Comparison of ENCODE assay signal across 10 mouse cellular contexts in genomic region chr10:109136763-109137732, GRCm38 (mm10).
DNase-seq lines count a peak whose midpoint lies in the region; ATAC-seq lines count a peak whose summit lies in the region.
"Had no signal": no experiment of that assay in that cellular context is flagged by ENCODE, and none has a peak within 500 bp of the region (broad histone marks: within the 10 kb centered on the region; RNA-seq: fewer than 3 reads in every experiment).

No protein-coding gene starts in this region.

- 57% methylated on average over 3 of the region's 3 CpGs for WGBS in heart, embryonic 12.5 days
- 53% methylated on average over 3 of the region's 3 CpGs for WGBS in heart, embryonic 10.5 days
- 77% methylated on average over 3 of the region's 3 CpGs for WGBS in midbrain, embryonic 16.5 days

- H3K27ac ChIP-seq in heart, embryonic 12.5 days (ENCODE audit: poor library complexity, severe bottlenecking) = no peak overlapping the region
- H3K27ac ChIP-seq in heart, embryonic 10.5 days = no peak overlapping the region
- no peak overlapping the region for H3K27ac ChIP-seq in midbrain, embryonic 16.5 days (ENCODE audit: low read length)
- H3K27ac ChIP-seq: intestine, embryonic 15.5 days; liver, embryonic 12.5 days had no signal

- no peaks in the 10 kb centered on the region for H3K4me1 ChIP-seq in heart, embryonic 12.5 days (replicated peaks)
- no peaks in the 10 kb centered on the region for H3K4me1 ChIP-seq in heart, embryonic 10.5 days
- H3K4me1 ChIP-seq in midbrain, embryonic 16.5 days (ENCODE audit: control insufficient read depth, insufficient read depth, low read length) = peaks cover 2% of the 10 kb centered on the region; the same call in 1 of the 2 replicates
- H3K4me1 ChIP-seq: intestine, embryonic 15.5 days; liver, embryonic 12.5 days had no signal

- peak overlapping the region; percentile 56 for H3K4me2 ChIP-seq in heart, embryonic 12.5 days
- H3K4me2 ChIP-seq in midbrain, embryonic 16.5 days (ENCODE audit: low read length) = no peak overlapping the region
- H3K4me2 ChIP-seq: intestine, embryonic 15.5 days; liver, embryonic 12.5 days had no signal

- no peak for DNase-seq in heart, embryonic 10.5 days (ENCODE audit: low spot score)
- peak; percentile 38 for DNase-seq in 3134 (ENCODE audit: extremely low read depth, insufficient read length, low spot score)
- peak; percentile 44 for DNase-seq in 416B (ENCODE audit: low read depth)
- no peak for DNase-seq in ovary, postnatal 14 days (ENCODE audit: low spot score)
- DNase-seq: layer of hippocampus, adult 9-11 months had no signal

- no peaks in the 10 kb centered on the region for H3K9me3 ChIP-seq in heart, embryonic 12.5 days (replicated peaks)
- H3K9me3 ChIP-seq in heart, embryonic 10.5 days = no peaks in the 10 kb centered on the region
- H3K9me3 ChIP-seq in midbrain, embryonic 16.5 days (replicated peaks; ENCODE audit: control insufficient read depth, low read length, poor library complexity, severe bottlenecking) = no peaks in the 10 kb centered on the region
- H3K9me3 ChIP-seq: intestine, embryonic 15.5 days; liver, embryonic 12.5 days had no signal

- no peaks in the 10 kb centered on the region for H3K27me3 ChIP-seq in heart, embryonic 12.5 days (replicated peaks)
- no peaks in the 10 kb centered on the region for H3K27me3 ChIP-seq in heart, embryonic 10.5 days (ENCODE audit: insufficient read depth, poor library complexity, severe bottlenecking)
- no peaks in the 10 kb centered on the region for H3K27me3 ChIP-seq in midbrain, embryonic 16.5 days (ENCODE audit: control insufficient read depth, insufficient read depth, low read depth, low read length)
- H3K27me3 ChIP-seq: intestine, embryonic 15.5 days; liver, embryonic 12.5 days had no signal

- H3K4me3 ChIP-seq in heart, embryonic 12.5 days = 0 out of 2 replicates have a peak overlapping the region, but pooled peaks have one; percentile 18
- H3K4me3 ChIP-seq in heart, embryonic 10.5 days = no peak overlapping the region
- no peak overlapping the region for H3K4me3 ChIP-seq in midbrain, embryonic 16.5 days (ENCODE audit: low read depth, low read length)
- H3K4me3 ChIP-seq: intestine, embryonic 15.5 days; liver, embryonic 12.5 days had no signal

- H3K36me3 ChIP-seq in heart, embryonic 12.5 days = no peaks in the 10 kb centered on the region
- no peaks in the 10 kb centered on the region for H3K36me3 ChIP-seq in heart, embryonic 10.5 days
- no peaks in the 10 kb centered on the region for H3K36me3 ChIP-seq in midbrain, embryonic 16.5 days (ENCODE audit: control insufficient read depth, insufficient read depth, low read length)
- H3K36me3 ChIP-seq: intestine, embryonic 15.5 days; liver, embryonic 12.5 days had no signal

- ATAC-seq in heart, embryonic 12.5 days (ENCODE audit: insufficient number of reproducible peaks, low FRiP score) = no peak
- peak; percentile 73 for ATAC-seq in granulocyte monocyte progenitor cell, adult 5-6 weeks (replicated peaks; ENCODE audit: poor library complexity, severe bottlenecking)
- ATAC-seq in midbrain, embryonic 16.5 days = no peak
- ATAC-seq: intestine, embryonic 15.5 days; liver, embryonic 12.5 days had no signal

- no peak overlapping the region for H3K9ac ChIP-seq in heart, embryonic 12.5 days
- H3K9ac ChIP-seq in midbrain, embryonic 16.5 days (ENCODE audit: low read depth, low read length) = no peak overlapping the region
- H3K9ac ChIP-seq: intestine, embryonic 15.5 days; liver, embryonic 12.5 days had no signal

Comparison
In these comparisons a context has a peak if more than half of its experiments do, and no peak if none do; other contexts are left out.
1. DNase-seq: peak in 3134 (single experiment) and 416B (single experiment); none in heart, embryonic 10.5 days (single experiment) and ovary, postnatal 14 days (single experiment).